Mouse (Mus musculus) thymus, adult 2 months (tissue): ENCODE results near the gene Hapln1.

Experiments
- CTCF ChIP-seq: fragments of 200-500 bp; IDR thresholded peaks from 2 replicates; pipeline ENCODE4 v1.5.1; 2012; ENCODE audit warnings: mild to moderate bottlenecking, control low read depth, low read length, moderate library complexity, borderline replicate concordance; ENCODE audit not compliant: control insufficient read depth, poor library complexity, insufficient read depth; ENCODE audit errors: extremely low read depth
- POLR2A ChIP-seq: fragments of 200-500 bp; IDR thresholded peaks from 2 replicates; pipeline ENCODE4 v1.6.1; 2012; ENCODE audit warnings: mild to moderate bottlenecking, low read length, control low read depth, moderate library complexity; ENCODE audit not compliant: control insufficient read depth, poor library complexity, insufficient read depth; ENCODE audit errors: extremely low read depth

- TF ChIP-seq POLR2A (no peak), CTCF (no peak)
Observed at GRCm38 (mm10) chr13:89583747-89584738, 44.4 kb downstream of the Hapln1 start.
